Mouse (Mus musculus): Measurements from ENCODE around the gene Rgs9. TPM values are rescaled to one million over a fixed set of nuclear protein-coding genes. Genes with fewer than 3 reads are reported as not detected.
"Not testable (repeated sequence)": the region's sequence is repeated elsewhere in the genome, so short reads cannot be mapped to it uniquely, and the experiment has no call there.

Gene Rgs9
- polyA plus RNA-seq, 1 experiment from 2014 or later: 0.10 TPM

- H3K9me3 ChIP-seq (replicated peaks): no peaks in the 10 kb centered on the region
- H3K9ac ChIP-seq: no peak overlapping the region
- 84% methylated on average over 7 of the region's 7 CpGs for WGBS (ENCODE audit: insufficient replicate concordance)
- no peak overlapping the region for H3K4me3 ChIP-seq
- H3K27ac ChIP-seq: no peak overlapping the region
- no peak overlapping the region for H3K4me2 ChIP-seq
- no peak for ATAC-seq
- H3K36me3 ChIP-seq: no peaks in the 10 kb centered on the region
- peaks cover 40% of the 10 kb centered on the region for H3K27me3 ChIP-seq (replicated peaks)
- peaks cover 7% of the 10 kb centered on the region for H3K4me1 ChIP-seq
Observed at GRCm38 (mm10) chr11:109297031-109297430, 898 bp downstream of the Rgs9 start.

DNA sequence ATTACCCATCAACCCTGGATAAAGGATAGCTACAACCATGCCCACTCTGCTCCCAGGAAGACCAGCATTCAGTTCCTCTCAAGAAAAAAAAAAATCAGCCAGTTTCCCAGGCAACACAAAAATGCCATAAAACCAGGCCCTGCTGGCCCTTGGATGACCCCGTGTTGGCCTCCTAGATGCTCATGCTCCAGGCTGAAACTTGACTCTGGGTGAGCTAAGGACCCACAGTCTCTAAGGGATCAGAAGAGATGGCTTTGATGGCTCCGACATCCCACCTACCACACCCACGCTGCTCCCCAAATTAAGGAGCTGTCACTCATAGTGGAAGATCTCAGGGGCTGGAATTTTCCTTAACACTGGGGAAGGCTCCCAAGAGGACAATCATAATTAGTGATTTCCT, 5.9 kb downstream of the Rgs9 start:
- WGBS (ENCODE audit: insufficient replicate concordance): 51% methylated on average over 3 of the region's 3 CpGs
- Histone ChIP-seq H3K4me3 (no peak overlapping the region), H3K27me3 (replicated peaks) (peaks cover 16% of the 10 kb centered on the region), H3K27ac (no peak overlapping the region), H3K36me3 (no peaks in the 10 kb centered on the region), H3K4me1 (no peaks in the 10 kb centered on the region), H3K9me3 (replicated peaks) (no peaks in the 10 kb centered on the region), H3K9ac (no peak overlapping the region), H3K4me2 (no peak overlapping the region)
- ATAC-seq: no peak

GRCm38 (mm10) chr11:109289378-109289777, 8.6 kb downstream of the Rgs9 start:
- not testable (repeated sequence) for H3K4me2 ChIP-seq; ATAC-seq; H3K27me3 ChIP-seq (replicated peaks); H3K4me3 ChIP-seq; H3K9me3 ChIP-seq (replicated peaks); H3K36me3 ChIP-seq; H3K9ac ChIP-seq; H3K27ac ChIP-seq; H3K4me1 ChIP-seq
- 81% methylated on average over 9 of the region's 9 CpGs for WGBS (ENCODE audit: insufficient replicate concordance)

DNA sequence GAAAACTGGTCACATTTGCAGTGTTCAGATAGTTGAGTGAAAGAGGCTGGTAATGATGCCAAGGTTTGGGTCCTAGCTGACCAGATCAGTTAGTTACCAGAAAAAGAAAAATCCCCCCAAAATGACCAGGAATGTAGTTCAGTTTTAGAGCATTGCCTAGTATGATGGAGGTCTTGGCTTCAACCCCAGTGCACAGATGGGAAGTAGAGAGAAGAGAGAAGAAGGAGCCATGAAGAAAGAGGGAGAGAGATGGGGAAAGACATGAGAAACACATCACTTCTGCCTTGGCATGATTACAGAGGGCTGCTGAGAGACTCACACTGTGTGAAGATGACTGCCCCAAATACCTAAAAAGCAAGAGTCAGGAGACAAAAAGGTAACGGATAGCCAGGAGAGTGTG, 13.1 kb downstream of the Rgs9 start:
- no peaks in the 10 kb centered on the region for H3K36me3 ChIP-seq
- H3K27me3 ChIP-seq (replicated peaks): no peaks in the 10 kb centered on the region
- H3K9ac ChIP-seq: no peak overlapping the region
- no peak for ATAC-seq
- H3K4me3 ChIP-seq: no peak overlapping the region
- no peak overlapping the region for H3K4me2 ChIP-seq
- no peaks in the 10 kb centered on the region for H3K9me3 ChIP-seq (replicated peaks)
- H3K4me1 ChIP-seq: no peaks in the 10 kb centered on the region
- H3K27ac ChIP-seq: no peak overlapping the region
- 75% methylated on average over 1 of the region's 1 CpGs for WGBS (ENCODE audit: insufficient replicate concordance)

DNA sequence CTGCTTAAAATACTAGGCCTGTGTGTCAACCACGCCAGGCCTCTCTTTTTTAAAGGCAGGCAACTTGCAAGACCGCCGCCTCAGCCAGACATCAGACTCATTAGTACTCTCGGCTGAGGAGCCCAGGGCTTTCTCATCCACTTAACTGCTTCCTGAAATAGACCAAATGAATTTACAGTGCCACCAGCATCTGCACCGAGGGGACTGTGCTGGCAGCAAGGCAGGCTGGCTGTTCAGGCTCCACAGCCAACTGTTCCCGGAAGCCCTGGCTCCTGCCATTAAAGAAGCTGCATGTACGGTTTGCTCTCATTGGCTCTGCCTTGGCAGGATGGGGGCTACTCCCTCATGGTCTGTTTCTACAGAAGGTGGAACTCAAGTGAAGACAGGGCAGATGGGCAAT, 19.7 kb downstream of the Rgs9 start:
- H3K4me3 ChIP-seq: no peak overlapping the region
- H3K9me3 ChIP-seq (replicated peaks): no peaks in the 10 kb centered on the region
- no peaks in the 10 kb centered on the region for H3K36me3 ChIP-seq
- no peak overlapping the region for H3K4me2 ChIP-seq
- no peaks in the 10 kb centered on the region for H3K4me1 ChIP-seq
- H3K27me3 ChIP-seq (replicated peaks): no peaks in the 10 kb centered on the region
- H3K27ac ChIP-seq: no peak overlapping the region
- no peak for ATAC-seq
- H3K9ac ChIP-seq: no peak overlapping the region
- WGBS (ENCODE audit: insufficient replicate concordance): 72% methylated on average over 7 of the region's 7 CpGs

- H3K4me3 ChIP-seq: no peak overlapping the region
- ATAC-seq: no peak
- H3K4me1 ChIP-seq: peaks cover 7% of the 10 kb centered on the region; the same call in 1 of the 2 replicates
- no peak overlapping the region for H3K4me2 ChIP-seq
- no peaks in the 10 kb centered on the region for H3K9me3 ChIP-seq (replicated peaks)
- no peaks in the 10 kb centered on the region for H3K27me3 ChIP-seq (replicated peaks)
- 67% methylated on average over 9 of the region's 9 CpGs for WGBS (ENCODE audit: insufficient replicate concordance)
- no peaks in the 10 kb centered on the region for H3K36me3 ChIP-seq
- H3K9ac ChIP-seq: no peak overlapping the region
- H3K27ac ChIP-seq: no peak overlapping the region
Observed at GRCm38 (mm10) chr11:109271399-109271798, 26.5 kb downstream of the Rgs9 start.

DNA sequence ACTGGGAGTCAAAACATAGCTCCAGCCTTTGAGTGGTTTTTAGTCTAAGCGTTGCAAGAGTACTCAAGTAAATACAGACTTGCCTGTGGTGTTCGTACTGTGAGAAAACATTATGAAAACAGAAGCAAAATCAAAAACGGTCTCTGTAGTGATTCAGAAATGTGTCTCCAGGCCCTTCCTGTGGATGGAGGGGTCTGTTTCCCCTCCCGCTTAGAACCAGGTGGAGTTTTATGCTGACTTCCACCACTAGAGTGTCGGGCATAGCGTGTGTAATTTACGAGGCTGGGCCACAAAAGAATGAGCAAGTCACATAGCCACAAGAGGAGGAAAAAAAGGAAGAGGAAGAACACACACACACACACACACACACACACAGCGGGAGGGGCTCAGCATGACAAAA, 27.6 kb downstream of the Rgs9 start:
- H3K4me2 ChIP-seq: no peak overlapping the region
- WGBS (ENCODE audit: insufficient replicate concordance): 46% methylated on average over 8 of the region's 8 CpGs
- no peaks in the 10 kb centered on the region for H3K36me3 ChIP-seq
- no peak overlapping the region for H3K27ac ChIP-seq
- no peaks in the 10 kb centered on the region for H3K9me3 ChIP-seq (replicated peaks)
- H3K27me3 ChIP-seq (replicated peaks): no peaks in the 10 kb centered on the region
- H3K4me3 ChIP-seq: no peak overlapping the region
- ATAC-seq: no peak
- H3K4me1 ChIP-seq: peaks cover 7% of the 10 kb centered on the region; the same call in 1 of the 2 replicates
- no peak overlapping the region for H3K9ac ChIP-seq

GRCm38 (mm10) chr11:109269662-109270341, 28.1 kb downstream of the Rgs9 start:
- peaks cover 7% of the 10 kb centered on the region; the same call in 1 of the 2 replicates for H3K4me1 ChIP-seq
- no peaks in the 10 kb centered on the region for H3K27me3 ChIP-seq (replicated peaks)
- no peaks in the 10 kb centered on the region for H3K9me3 ChIP-seq (replicated peaks)
- 0 out of 2 replicates have a peak, but pooled peaks have one; percentile 10 for ATAC-seq
- H3K9ac ChIP-seq: no peak overlapping the region
- 29% methylated on average over 16 of the region's 16 CpGs for WGBS (ENCODE audit: insufficient replicate concordance)
- H3K36me3 ChIP-seq: no peaks in the 10 kb centered on the region
- H3K4me3 ChIP-seq: no peak overlapping the region
- H3K27ac ChIP-seq: no peak overlapping the region
- H3K4me2 ChIP-seq: peak overlapping the region; percentile 19

- Histone ChIP-seq H3K4me1 (peaks cover 7% of the 10 kb centered on the region; the same call in 1 of the 2 replicates), H3K36me3 (no peaks in the 10 kb centered on the region), H3K27ac (no peak overlapping the region), H3K4me3 (no peak overlapping the region), H3K9ac (no peak overlapping the region), H3K27me3 (replicated peaks) (no peaks in the 10 kb centered on the region), H3K4me2 (peak overlapping the region; percentile 19), H3K9me3 (replicated peaks) (no peaks in the 10 kb centered on the region)
- ATAC-seq: 0 out of 2 replicates have a peak, but pooled peaks have one; percentile 8
- 29% methylated on average over 5 of the region's 5 CpGs for WGBS (ENCODE audit: insufficient replicate concordance)
Observed at GRCm38 (mm10) chr11:109269283-109269661, 28.7 kb downstream of the Rgs9 start.

GRCm38 (mm10) chr11:109266161-109266910, 31.6 kb downstream of the Rgs9 start:
- H3K4me1 ChIP-seq: peaks cover 7% of the 10 kb centered on the region; the same call in 1 of the 2 replicates
- H3K4me3 ChIP-seq: no peak overlapping the region
- H3K4me2 ChIP-seq: no peak overlapping the region
- H3K27me3 ChIP-seq (replicated peaks): no peaks in the 10 kb centered on the region
- no peaks in the 10 kb centered on the region for H3K36me3 ChIP-seq
- peaks cover 4% of the 10 kb centered on the region for H3K9me3 ChIP-seq (replicated peaks)
- no peak overlapping the region for H3K27ac ChIP-seq
- H3K9ac ChIP-seq: no peak overlapping the region
- WGBS (ENCODE audit: insufficient replicate concordance): 71% methylated on average over 12 of the region's 12 CpGs
- ATAC-seq: no peak

DNA sequence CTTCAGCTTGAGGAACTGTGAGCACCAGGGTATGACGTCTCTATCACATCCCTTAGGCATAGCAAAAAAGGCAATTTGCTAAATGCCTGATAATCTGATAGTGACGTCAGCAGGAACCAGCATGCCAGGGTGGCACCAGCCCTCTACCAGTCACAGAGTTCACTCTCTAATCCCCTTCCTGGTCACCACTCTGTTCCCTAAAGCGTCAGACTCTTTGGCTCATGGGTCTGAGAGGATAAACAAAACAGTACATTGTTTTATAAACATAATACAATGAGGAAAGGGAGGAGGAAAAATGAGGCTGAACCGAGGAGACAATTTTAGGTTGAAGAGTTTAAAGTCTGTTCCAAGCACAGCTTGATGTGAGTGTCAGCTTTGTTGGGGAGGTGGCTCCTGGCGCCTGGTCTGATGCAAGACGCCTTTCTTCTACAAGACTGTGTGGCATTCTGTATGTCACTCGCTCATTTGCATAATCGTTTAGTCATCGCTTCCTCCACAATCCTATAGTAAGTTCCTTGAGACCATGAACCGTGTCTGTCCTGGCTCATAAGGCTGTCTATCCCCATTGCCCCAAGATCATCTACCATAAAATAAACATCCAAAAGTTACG, 33.7 kb downstream of the Rgs9 start:
- no peaks in the 10 kb centered on the region for H3K27me3 ChIP-seq (replicated peaks)
- no peaks in the 10 kb centered on the region for H3K36me3 ChIP-seq
- H3K9me3 ChIP-seq (replicated peaks): peaks cover 6% of the 10 kb centered on the region
- H3K4me3 ChIP-seq: no peak overlapping the region
- no peak overlapping the region for H3K4me2 ChIP-seq
- H3K4me1 ChIP-seq: no peaks in the 10 kb centered on the region
- ATAC-seq: no peak
- H3K27ac ChIP-seq: no peak overlapping the region
- no peak overlapping the region for H3K9ac ChIP-seq
- 58% methylated on average over 11 of the region's 11 CpGs for WGBS (ENCODE audit: insufficient replicate concordance)

DNA sequence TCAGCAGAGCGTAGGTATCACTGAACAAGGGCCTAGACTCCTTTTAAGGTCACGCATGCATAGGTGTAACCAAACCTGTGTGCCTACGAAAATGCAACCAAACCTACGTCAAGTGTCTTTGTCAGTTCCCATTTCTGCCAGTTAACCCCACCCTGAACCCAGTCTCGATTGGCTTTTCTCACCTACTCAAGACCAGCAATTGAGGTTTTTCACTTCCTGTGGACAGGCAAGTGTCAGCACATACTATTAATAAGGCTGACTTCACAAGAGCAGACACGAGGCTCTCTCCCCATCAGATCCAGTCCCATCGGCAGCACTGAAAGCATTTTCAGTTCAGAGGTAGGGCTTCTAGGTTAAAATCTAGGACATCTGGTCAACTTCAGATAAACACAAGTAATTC, 37.4 kb downstream of the Rgs9 start:
- 56% methylated on average over 7 of the region's 7 CpGs for WGBS (ENCODE audit: insufficient replicate concordance)
- no peak for ATAC-seq
- Histone ChIP-seq H3K36me3 (no peaks in the 10 kb centered on the region), H3K9ac (no peak overlapping the region), H3K4me1 (no peaks in the 10 kb centered on the region), H3K27ac (no peak overlapping the region), H3K9me3 (replicated peaks) (peaks cover 6% of the 10 kb centered on the region), H3K4me2 (no peak overlapping the region), H3K27me3 (replicated peaks) (no peaks in the 10 kb centered on the region), H3K4me3 (no peak overlapping the region)

Data from liver, embryonic 12.5 days (tissue).